Mouse (Mus musculus) 416B (cell line): ENCODE measurements around the gene Trim59.

Experiments
- DNase-seq: peaks from one replicate; pipeline ENCODE4 v3.0.0; 2011; ENCODE audit warnings: low read depth

Trim59 gene

DNA sequence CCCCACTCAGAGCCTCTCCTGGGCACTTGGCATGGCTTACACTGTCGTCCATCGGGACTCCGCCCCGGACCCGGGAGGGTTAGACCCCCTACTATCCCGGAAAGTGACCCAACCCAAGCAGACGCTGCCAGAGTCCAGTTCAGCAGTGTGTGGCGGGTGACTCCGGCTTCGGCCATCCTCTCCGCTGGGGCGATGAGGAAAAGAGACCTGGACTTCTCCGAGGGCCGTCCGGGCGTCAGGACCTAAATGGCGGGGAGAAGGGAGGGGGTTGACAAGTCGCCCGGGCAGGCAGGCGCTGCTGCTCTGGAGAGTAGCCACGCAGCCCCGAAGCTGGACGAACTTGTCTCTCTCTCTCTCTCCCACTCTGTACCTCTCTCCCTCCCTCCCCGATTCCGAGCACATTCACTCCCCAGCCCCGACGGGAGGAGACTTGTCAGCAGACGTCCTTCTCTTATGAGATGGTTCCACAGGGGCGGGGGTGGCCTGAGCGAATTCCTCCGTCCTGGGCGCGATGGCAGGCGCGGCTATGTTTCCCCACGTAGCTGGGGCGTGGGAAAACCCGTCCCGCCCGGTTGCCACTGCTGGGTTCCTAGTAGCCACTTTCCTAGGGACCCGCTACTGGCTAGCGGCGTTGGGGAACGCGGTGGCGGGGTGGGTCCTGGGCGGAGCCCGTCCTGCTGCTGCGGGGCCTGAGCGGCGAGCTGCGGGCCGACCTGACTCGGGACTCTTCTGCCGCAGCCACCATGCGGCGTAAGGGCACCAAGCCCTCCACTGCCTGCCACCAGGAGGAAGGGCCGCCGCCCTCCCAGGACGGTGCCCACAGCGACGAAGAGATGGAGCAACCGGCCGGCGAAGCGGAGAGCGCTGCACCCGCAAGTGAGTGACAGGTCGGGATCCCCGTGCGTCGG is 39.0 kb downstream of the Trim59 start:
- DNase-seq, result peak; percentile 67

GRCm38 (mm10) chr3:69004437-69005337 is 39.9 kb downstream of the Trim59 start, which contains the start of the genes Ift80 and Smc4:
TSS of gene Ift80 (minus strand) at chr3:69004570.
TSS of gene Smc4 (plus strand) at chr3:69004738.
- peak; percentile 98 for DNase-seq

DNA sequence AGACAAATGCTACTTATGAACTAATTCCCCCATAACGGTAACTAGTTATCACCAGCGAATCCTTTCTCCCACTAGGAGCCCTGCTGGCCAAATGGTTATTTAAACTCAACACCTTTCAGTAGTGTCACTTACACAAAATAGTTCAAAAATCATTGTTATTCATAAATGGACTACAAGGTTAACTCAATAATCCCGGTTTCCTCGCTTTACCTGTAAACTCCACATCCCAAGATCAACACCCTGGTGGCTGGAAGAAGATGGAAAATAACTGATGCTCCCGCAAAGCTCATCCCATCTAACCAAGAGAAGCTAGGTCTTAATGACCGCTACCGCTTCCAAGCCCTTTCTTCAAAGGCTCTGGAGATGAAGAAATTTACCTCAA is 40.5 kb downstream of the Trim59 start:
- no peak for DNase-seq

GRCm38 (mm10) chr3:69002781-69003180 is 41.8 kb downstream of the Trim59 start:
- DNase-seq, result no peak

- no peak for DNase-seq
Measured at GRCm38 (mm10) chr3:68986550-68986949, 58.0 kb downstream of the Trim59 start.
